Mouse (Mus musculus): ENCODE results near the gene Kcnd3. TPM values are rescaled to one million over a fixed set of nuclear protein-coding genes. Genes with fewer than 3 reads are reported as not detected.

The Kcnd3 gene
- polyA plus RNA-seq, 2 experiments: 1.0 to 2.0 TPM

DNA sequence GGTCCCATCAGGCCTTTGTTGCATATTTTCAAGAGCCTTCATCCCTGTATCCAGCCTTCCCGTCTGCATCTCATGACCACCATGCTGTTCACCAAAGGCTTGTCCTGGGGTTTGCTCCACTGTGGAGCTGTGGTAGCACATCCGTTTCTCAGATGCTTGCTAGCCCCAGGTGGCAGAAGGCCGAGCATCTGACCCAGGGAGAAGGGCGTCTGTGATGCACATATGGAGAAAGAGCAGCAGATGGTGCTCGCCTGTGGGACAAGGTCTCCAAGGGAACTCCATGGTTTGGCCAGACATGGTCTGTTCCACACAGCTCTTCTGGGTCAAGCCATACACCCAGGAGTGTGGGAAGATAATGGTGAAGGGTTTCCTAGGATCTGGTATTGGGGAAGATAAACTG, 191.4 kb downstream of the Kcnd3 start:
- no peak overlapping the region for H3K4me3 ChIP-seq (replicated peaks; ENCODE audit: low read length)
- H3K9me3 ChIP-seq (ENCODE audit: control insufficient read depth, low read length): no peaks in the 10 kb centered on the region
- no peaks in the 10 kb centered on the region for H3K36me3 ChIP-seq (ENCODE audit: control insufficient read depth, insufficient read depth, low read length)
- no peak overlapping the region for H3K4me2 ChIP-seq (replicated peaks; ENCODE audit: low read depth, low read length, severe bottlenecking)
- H3K9ac ChIP-seq (ENCODE audit: low read depth, low read length, severe bottlenecking): no peak overlapping the region
- DNase-seq (ENCODE audit: low spot score) (no peak), ATAC-seq (ENCODE audit: low FRiP score, low read depth) (no peak)
- no peaks in the 10 kb centered on the region for H3K4me1 ChIP-seq (ENCODE audit: control insufficient read depth, insufficient read depth, low read length)
- H3K27me3 ChIP-seq (ENCODE audit: control insufficient read depth, insufficient read depth, low read length): no peaks in the 10 kb centered on the region
- 78% methylated on average over 5 of the region's 5 CpGs for WGBS
- H3K27ac ChIP-seq (replicated peaks; ENCODE audit: low read depth, low read length): no peak overlapping the region
- no peak for TF ChIP-seq POLR2A (IDR thresholded peaks at IDR 0.05; ENCODE audit: borderline replicate concordance, extremely low read depth, insufficient read depth, insufficient read length)

GRCm38 (mm10) chr3:105648889-105649567, 196.9 kb downstream of the Kcnd3 start:
- Histone ChIP-seq H3K36me3 (ENCODE audit: control insufficient read depth, insufficient read depth, low read length) (no peaks in the 10 kb centered on the region), H3K27ac (replicated peaks; ENCODE audit: low read depth, low read length) (no peak overlapping the region), H3K4me1 (ENCODE audit: control insufficient read depth, insufficient read depth, low read length) (no peaks in the 10 kb centered on the region), H3K9me3 (ENCODE audit: control insufficient read depth, low read length) (no peaks in the 10 kb centered on the region), H3K4me3 (replicated peaks; ENCODE audit: low read length) (no peak overlapping the region), H3K9ac (ENCODE audit: low read depth, low read length, severe bottlenecking) (no peak overlapping the region), H3K27me3 (ENCODE audit: control insufficient read depth, insufficient read depth, low read length) (no peaks in the 10 kb centered on the region), H3K4me2 (replicated peaks; ENCODE audit: low read depth, low read length, severe bottlenecking) (no peak overlapping the region)
- no peak for TF ChIP-seq POLR2A (IDR thresholded peaks at IDR 0.05; ENCODE audit: borderline replicate concordance, extremely low read depth, insufficient read depth, insufficient read length)
- no peak for DNase-seq (ENCODE audit: low spot score)
- 62% methylated on average over 8 of the region's 8 CpGs for WGBS
- ATAC-seq (ENCODE audit: low FRiP score, low read depth): no peak

DNA sequence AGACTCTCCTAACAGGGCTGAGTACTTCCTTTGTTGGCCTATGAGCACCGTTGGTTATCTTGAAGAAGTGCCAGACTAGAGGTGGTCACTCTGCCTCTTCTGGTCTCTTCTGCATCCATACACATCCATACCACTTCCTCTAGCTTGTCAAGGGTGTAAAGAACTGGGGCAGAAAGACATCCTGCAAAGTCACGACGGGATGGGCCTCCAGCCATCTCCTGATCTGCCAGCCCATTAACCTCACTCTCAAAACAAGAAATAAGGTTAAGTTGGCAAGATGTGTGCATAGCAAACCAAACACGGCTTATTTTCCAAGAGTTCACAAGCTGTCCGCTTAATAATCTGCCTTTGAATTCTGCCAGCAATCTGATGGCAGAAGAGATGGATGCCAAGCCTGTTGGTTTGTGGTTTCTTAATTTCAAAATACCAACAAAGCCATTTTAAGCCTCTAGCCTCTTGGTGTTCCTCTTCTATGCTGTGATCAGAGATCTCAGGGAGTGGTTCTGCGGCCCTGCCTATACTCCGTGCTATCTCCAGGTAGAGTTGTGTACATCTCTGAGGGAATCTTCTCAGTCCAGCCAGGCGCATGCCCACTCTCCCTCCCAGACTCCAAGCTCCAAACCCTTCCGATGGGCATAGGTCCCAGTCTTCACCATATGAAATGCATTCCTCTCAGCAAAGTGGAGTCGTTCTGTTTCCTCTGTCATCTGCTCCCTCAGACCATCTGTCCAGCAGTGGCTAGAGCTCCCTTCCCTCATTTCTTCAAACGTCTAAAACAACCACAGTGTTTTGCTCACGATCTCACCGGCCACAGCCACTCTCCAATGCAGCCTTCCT, 201.6 kb downstream of the Kcnd3 start:
- Histone ChIP-seq H3K4me3 (replicated peaks; ENCODE audit: low read length) (no peak overlapping the region), H3K27ac (replicated peaks; ENCODE audit: low read depth, low read length) (no peak overlapping the region), H3K36me3 (ENCODE audit: control insufficient read depth, insufficient read depth, low read length) (no peaks in the 10 kb centered on the region), H3K4me1 (ENCODE audit: control insufficient read depth, insufficient read depth, low read length) (no peaks in the 10 kb centered on the region), H3K9me3 (ENCODE audit: control insufficient read depth, low read length) (no peaks in the 10 kb centered on the region), H3K4me2 (replicated peaks; ENCODE audit: low read depth, low read length, severe bottlenecking) (no peak overlapping the region), H3K27me3 (ENCODE audit: control insufficient read depth, insufficient read depth, low read length) (no peaks in the 10 kb centered on the region), H3K9ac (ENCODE audit: low read depth, low read length, severe bottlenecking) (no peak overlapping the region)
- no peak for TF ChIP-seq POLR2A (IDR thresholded peaks at IDR 0.05; ENCODE audit: borderline replicate concordance, extremely low read depth, insufficient read depth, insufficient read length)
- ATAC-seq (ENCODE audit: low FRiP score, low read depth) (no peak), DNase-seq (ENCODE audit: low spot score) (no peak)
- 86% methylated on average over 13 of the region's 13 CpGs for WGBS

DNA sequence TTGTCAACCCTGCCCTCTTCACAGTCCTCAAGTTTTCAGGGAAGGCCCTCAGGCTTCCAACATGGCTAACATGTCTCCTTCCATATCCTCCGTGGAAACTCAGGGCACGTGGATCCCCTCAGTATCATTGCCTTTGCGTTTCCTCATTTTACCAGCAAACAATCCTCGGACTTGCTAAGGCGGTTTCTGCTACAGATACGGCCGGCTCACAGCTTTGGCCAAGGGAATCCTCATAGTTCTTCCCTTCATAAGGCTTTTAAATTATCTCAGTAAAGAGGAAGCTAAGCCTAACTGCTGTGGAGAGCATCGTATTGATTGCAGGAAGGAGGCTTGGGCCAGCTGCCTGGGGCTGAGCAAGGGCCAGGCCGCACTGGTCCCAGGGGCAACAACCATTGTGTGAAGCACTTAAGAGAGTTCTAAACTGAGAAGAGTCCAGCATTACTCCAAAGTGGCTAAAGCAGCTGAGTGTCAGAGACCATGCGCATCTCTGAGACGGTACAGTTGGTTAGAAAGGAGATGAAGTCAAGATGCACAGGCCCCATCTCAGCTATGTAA, 203.0 kb downstream of the Kcnd3 start:
- no peaks in the 10 kb centered on the region for H3K9me3 ChIP-seq (ENCODE audit: control insufficient read depth, low read length)
- WGBS: 92% methylated on average over 11 of the region's 11 CpGs
- ATAC-seq (ENCODE audit: low FRiP score, low read depth): no peak
- no peaks in the 10 kb centered on the region for H3K36me3 ChIP-seq (ENCODE audit: control insufficient read depth, insufficient read depth, low read length)
- no peak overlapping the region for H3K4me3 ChIP-seq (replicated peaks; ENCODE audit: low read length)
- H3K27me3 ChIP-seq (ENCODE audit: control insufficient read depth, insufficient read depth, low read length): no peaks in the 10 kb centered on the region
- no peaks in the 10 kb centered on the region for H3K4me1 ChIP-seq (ENCODE audit: control insufficient read depth, insufficient read depth, low read length)
- no peak overlapping the region for H3K27ac ChIP-seq (replicated peaks; ENCODE audit: low read depth, low read length)
- TF ChIP-seq POLR2A (IDR thresholded peaks at IDR 0.05; ENCODE audit: borderline replicate concordance, extremely low read depth, insufficient read depth, insufficient read length): no peak
- no peak for DNase-seq (ENCODE audit: low spot score)
- no peak overlapping the region for H3K4me2 ChIP-seq (replicated peaks; ENCODE audit: low read depth, low read length, severe bottlenecking)
- H3K9ac ChIP-seq (ENCODE audit: low read depth, low read length, severe bottlenecking): no peak overlapping the region

DNA sequence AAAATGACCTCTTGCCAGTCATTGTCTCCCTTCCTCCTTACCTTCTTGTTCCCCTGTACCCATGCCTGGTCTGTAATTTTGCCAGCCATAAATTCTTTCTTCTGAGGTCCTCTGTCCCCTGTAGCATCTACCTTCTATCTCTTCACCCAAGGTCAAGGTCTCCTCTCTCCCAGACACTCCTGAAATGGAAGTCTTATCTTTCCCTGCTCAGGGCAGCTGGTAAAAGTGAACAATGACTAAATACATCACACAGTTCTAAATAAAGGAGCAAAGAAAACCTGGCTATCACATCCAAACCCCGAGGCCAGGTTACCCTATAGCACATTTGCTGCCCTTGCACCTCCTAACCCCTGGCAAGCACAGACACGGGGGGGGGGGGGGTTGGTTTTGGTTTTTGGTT, 208.4 kb downstream of the Kcnd3 start:
- Histone ChIP-seq H3K36me3 (ENCODE audit: control insufficient read depth, insufficient read depth, low read length) (no peaks in the 10 kb centered on the region), H3K4me1 (ENCODE audit: control insufficient read depth, insufficient read depth, low read length) (no peaks in the 10 kb centered on the region), H3K4me3 (replicated peaks; ENCODE audit: low read length) (no peak overlapping the region), H3K9me3 (ENCODE audit: control insufficient read depth, low read length) (no peaks in the 10 kb centered on the region), H3K27me3 (ENCODE audit: control insufficient read depth, insufficient read depth, low read length) (no peaks in the 10 kb centered on the region), H3K27ac (replicated peaks; ENCODE audit: low read depth, low read length) (no peak overlapping the region), H3K4me2 (replicated peaks; ENCODE audit: low read depth, low read length, severe bottlenecking) (no peak overlapping the region), H3K9ac (ENCODE audit: low read depth, low read length, severe bottlenecking) (no peak overlapping the region)
- 62% methylated on average over 2 of the region's 2 CpGs for WGBS
- no peak for TF ChIP-seq POLR2A (IDR thresholded peaks at IDR 0.05; ENCODE audit: borderline replicate concordance, extremely low read depth, insufficient read depth, insufficient read length)
- no peak for ATAC-seq (ENCODE audit: low FRiP score, low read depth)
- no peak for DNase-seq (ENCODE audit: low spot score)

All from limb, embryonic 14.5 days (tissue).